Mouse (Mus musculus) gonadal fat pad, adult 2 months (tissue): Measurements from ENCODE around the gene Pnliprp1. TPM values are rescaled to one million over a fixed set of nuclear protein-coding genes. Genes with fewer than 3 reads are reported as not detected.
A peak's percentile ranks its signal among the peaks of the same experiment; 100 is the strongest.

ENCODE experiments used
- DNase-seq: peaks from one replicate; pipeline ENCODE4 v3.0.0-alpha.2; 2012; ENCODE audit warnings: low read depth
- polyA plus RNA-seq: library from polyadenylated mRNA; depleted of rRNA; stranded (reverse); fragments of >200 nt; gene quantifications from 2 replicates; pipeline ENCODE4 v1.2.3, GENCODE M21; 2012; rRNA removed

Pnliprp1 gene
- polyA plus RNA-seq: 0.18 and 0.31 TPM in 2 replicates

DNA sequence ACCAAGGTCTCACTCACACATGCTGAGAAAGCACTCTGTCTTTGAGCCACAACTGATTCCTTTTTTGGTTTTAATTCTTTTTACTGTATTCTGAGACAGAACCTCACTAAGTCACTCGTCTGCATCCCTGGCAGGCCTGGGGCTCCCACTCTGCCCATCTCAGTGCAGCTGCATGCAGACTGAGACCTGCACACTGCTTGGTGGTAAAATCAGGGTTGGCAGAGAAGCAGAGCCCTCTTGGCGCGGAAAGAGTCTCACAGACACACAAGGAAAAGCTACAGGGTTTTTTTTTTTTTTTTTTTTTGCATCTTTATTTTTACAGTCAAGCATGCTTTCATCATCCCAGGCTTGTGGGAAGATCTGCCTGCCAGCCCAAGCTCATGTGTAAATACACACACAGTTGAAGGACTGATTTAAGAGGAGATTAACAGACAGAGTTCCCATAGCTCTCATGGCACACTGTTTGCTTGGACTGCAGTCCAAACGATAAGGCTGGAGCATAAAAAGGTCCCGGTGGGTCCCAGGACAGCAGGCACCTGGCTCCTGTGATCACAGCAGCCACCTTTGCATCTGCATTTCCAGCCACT, at the start of gene Pnliprp1:
Gene Pnliprp1 (plus strand): TSS at position 443 of the 587 bp plus-strand sequence.
- no peak for DNase-seq

- DNase-seq: no peak
These were observed 39.8 kb upstream of the Pnliprp1 start for GRCm38 (mm10) chr19:58688933-58689332.

DNA sequence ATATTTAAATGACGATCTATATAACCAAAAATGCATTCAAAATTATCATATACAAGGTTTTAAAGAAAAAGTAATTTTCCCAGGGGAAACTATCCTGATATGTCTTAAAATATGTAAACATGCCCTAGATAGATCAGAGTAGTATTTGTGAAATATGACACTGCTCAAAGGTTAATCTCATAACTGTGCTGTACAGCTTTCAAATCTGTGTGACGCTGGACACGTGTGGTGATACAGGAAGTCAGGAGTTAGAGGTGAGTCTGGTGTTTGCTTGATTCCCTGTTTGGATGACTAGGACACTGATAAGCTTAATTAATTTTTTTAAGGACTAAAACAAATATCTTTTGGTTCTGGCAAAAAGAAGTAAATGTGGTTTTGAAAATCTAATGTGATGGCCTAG, 33.4 kb upstream of the Pnliprp1 start:
- no peak for DNase-seq

- no peak for DNase-seq
These were observed 32.5 kb upstream of the Pnliprp1 start for GRCm38 (mm10) chr19:58696235-58696634.

DNA sequence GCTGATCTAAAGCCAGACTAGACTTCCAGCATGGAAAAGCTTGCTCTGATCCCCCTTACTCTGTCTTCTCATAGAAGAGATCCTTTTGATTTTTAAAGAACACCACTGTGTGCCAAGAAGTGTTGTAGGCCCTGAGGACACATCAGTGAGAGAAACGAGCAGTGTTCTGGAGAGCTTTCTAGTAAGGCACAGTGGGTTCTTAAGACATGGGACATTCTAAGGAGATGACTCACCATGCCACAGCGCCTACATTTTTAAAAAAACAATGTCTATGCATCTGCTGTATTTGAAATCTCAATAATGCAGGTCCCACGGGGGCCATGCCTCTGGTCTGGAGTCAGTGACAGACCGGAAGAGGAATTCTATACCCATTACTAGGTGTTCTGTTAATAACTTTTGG, 24.1 kb upstream of the Pnliprp1 start:
- DNase-seq: peak; percentile 22

GRCm38 (mm10) chr19:58708611-58709010, 20.1 kb upstream of the Pnliprp1 start:
- DNase-seq: no peak

DNA sequence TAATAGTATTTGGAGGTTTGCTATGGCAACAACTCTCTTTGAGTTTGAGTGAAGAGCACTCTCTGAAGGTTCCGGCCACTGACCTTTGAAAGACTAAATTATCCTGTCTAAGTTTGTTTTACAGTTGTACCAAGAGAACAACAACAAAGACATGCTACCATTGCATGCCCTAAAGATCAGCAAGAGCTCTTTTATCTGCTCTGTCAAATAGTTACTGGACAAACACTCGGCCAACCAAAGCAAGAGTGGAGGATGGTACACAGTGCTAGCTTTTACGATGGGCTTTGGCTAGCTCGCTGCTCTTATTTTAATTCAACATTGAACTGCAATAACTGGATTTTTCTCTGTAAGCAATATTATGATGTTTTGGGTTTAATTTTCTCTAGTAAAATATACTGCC, 10.8 kb upstream of the Pnliprp1 start:
- no peak for DNase-seq

DNA sequence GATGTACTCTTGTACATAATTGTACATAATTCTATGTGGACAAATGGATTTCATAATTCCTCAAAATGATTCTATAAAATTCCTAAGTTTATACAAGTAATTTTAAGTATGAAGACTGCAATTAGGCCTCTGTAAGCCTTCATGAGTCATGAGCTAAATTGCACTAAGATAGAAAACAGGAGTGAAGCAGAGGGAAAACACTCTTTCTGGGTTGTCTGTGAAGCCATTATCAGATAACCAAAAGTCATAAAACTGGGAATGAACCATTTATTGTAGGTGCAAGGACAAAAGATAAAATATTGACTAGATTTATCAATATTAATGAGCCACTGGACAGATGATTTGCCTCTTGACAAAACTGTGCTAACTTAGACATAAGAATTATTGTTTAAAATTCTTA, 8.2 kb upstream of the Pnliprp1 start:
- no peak for DNase-seq

- DNase-seq: no peak
These were observed 2.1 kb upstream of the Pnliprp1 start for GRCm38 (mm10) chr19:58726551-58726950.

DNA sequence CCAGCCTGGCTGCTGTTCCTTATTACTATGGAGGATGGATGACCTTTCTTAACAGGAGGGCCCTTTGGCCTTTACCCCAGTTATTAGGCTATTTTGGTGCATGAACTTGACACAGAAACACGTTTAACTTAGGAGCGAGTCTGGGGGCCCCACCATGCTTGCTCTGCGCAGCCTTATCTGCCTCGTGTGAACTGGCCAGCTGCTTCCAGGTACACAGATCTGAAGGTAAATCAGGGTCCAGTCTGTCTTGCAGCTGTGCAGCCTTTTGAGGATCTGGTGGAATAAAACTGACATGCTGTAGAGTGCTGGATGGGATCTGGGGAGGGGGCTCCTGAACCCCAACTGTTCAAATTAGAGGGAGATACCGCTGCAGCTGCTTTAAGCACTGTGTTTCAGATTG, 931 bp upstream of the Pnliprp1 start:
- DNase-seq: no peak

- no peak for DNase-seq
These were observed 4.5 kb downstream of the Pnliprp1 start for GRCm38 (mm10) chr19:58733216-58733615.

DNA sequence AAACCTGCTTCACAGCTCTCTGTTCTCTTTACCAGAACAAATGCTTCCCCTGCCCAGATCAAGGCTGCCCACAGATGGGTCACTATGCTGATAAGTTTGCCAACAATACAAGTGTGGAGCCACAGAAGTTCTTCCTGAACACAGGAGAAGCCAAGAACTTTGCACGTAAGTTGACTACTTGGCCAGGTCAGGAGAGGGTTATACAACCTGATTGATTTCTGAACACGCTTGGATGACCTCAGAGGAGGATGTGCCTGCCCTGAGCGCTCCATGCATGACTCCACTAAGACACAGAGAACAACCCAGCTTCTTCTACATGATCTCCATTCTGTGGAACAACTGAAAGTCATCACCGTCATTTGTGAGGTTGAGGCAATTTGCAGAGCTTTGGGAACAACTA, 9.4 kb downstream of the Pnliprp1 start:
- no peak for DNase-seq

DNA sequence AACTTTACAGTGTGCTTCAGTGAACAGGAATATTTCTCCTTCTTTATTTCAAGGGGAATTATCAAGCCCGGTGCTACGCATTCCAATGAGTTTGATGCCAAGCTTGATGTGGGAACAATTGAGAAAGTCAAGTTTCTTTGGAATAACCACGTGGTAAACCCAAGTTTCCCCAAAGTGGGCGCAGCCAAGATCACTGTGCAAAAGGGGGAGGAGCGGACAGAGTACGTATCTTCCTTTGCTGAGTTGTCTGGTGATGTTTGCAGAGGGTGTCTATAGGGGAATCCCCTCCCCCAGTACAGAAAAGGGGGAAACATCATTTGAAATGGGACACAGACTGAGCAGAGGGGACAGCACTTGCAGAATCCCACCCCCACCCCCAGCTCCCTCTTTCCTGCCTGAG, 12.3 kb downstream of the Pnliprp1 start:
- DNase-seq: no peak

DNA sequence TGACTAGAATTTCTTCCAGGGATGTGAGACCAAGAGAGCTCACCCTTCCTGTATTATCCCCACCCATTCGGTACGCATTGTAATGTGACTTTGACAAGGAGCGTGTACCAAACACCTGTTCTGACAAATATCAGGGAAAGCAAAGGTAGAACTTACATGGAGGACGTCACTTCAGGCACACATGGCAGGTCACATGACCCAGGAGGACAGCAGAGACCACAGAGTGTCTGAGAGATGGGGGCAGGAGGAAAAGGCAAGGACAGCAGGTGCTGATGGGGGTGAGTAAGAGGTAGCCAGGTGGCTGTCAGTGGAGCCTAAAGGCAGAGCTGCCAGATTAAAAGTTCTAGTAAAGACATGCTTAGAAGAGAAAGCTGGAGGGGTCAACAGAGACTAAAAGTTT, 14.0 kb downstream of the Pnliprp1 start:
- DNase-seq: no peak

DNA sequence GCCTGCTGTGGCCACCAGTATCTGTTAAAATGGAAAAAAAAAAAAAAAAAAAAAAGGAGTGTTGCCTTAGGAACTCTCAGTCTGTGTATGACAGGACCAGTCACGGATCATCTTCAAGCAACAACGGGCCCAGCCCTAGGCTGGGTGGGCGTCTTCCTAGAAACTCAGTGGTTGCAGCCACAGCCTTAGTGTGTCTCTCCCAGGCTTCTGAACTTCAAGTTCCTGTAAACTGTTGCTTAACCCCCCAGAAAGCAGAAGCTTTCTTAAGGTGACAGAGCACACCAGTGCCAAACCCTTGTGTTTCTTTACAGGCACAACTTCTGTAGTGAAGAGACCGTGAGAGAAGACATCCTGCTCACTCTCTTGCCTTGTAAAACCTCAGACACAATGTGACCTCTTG, 15.0 kb downstream of the Pnliprp1 start:
- DNase-seq: no peak

DNA sequence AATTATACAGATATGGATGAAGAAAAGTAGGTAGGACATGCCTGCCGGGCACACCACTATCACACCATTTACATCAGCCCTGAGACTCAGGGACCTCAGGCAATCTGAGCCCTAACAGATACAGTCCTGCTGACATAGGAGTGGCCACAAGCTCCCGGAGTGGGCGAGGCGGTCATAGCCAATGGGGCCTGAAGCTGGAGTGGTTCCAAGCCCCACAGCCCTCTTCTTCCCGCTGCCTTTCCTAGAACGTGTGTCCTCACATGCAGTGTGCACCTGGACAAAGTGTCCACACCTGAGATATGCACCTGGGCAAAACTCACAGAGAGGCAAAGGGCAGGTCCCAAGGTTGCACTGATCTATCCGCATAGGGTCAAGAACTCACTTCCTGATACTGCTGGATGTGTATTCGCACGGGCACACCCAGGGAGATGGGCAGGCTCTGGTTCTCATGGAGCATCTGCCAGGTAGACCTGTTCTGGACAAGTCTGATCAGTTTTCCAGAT, 18.9 kb downstream of the Pnliprp1 start:
- no peak for DNase-seq

GRCm38 (mm10) chr19:58750822-58751221, 22.1 kb downstream of the Pnliprp1 start:
- no peak for DNase-seq

GRCm38 (mm10) chr19:58751504-58751903, 22.8 kb downstream of the Pnliprp1 start:
- no peak for DNase-seq

GRCm38 (mm10) chr19:58758871-58759270, 30.2 kb downstream of the Pnliprp1 start:
- no peak for DNase-seq

DNA sequence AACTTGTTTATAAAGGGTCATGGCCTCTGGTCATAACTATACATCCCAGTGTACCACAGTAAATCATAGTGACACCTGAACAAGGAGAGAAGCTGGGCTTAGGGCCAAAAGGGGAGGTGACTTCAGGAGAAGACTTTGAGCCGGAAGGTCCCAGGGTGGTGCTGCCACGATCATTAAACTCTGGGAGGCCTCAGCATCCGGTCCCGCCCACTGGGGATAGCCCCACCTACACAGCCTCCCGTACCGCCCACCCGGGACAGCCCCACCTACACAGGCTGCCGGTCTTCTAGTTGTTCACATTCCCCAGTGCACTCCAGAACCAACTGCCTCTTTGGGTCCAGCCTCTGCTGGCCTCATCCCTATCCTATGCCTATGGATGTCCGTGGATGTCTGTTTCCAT, 30.7 kb downstream of the Pnliprp1 start, which contains the start of gene Pnliprp2:
Gene Pnliprp2 (plus strand): TSS at position 297 of the 400 bp plus-strand sequence.
- no peak for DNase-seq

GRCm38 (mm10) chr19:58762316-58762715, 33.6 kb downstream of the Pnliprp1 start:
- DNase-seq: no peak

DNA sequence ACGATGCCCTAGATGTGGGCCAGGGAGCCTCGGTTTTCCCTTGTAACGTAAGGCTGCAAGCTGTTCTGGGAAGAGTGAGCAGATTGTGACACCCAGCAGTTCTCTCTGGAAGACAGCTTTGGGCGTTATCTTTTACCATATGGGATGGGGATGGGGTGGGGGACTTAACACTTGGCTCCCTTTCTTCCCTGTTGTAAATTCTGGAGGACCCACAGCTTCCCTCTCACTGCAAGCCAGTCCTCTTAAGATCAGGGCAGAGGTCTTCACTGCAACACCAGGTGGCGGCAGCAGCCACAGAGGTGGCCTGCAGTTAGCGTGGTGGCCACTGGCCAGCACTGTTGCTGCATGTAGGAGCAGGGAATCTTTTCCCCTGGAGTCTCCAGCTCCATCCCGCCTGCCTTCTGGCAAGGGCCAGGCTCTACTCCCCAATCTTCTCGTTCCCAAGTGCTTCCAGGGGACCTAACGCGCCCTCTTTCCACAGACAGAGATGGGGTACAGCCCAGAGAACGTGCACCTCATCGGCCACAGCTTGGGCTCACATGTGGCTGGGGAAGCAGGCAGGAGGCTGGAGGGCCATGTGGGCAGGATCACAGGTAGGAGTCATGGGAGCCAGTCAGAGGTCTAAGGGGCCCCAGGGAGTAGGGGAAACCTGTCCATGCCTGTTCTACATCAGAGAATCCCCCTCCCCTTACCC, 34.3 kb downstream of the Pnliprp1 start:
- DNase-seq: no peak

- no peak for DNase-seq
These were observed 38.6 kb downstream of the Pnliprp1 start for GRCm38 (mm10) chr19:58767329-58767728.
